Mouse (Mus musculus): ENCODE results near the gene Sigmar1. TPM values are rescaled to one million over a fixed set of nuclear protein-coding genes. Genes with fewer than 3 reads are reported as not detected.

The Sigmar1 gene
- total RNA-seq, 2 experiments from 2014 or later, result 32.9 to 46.7 TPM

Other genes starting within 250 kb of the Sigmar1 start
- 1.9 TPM in 1 of 2 replicates, not detected in the other for gene 1110017D15Rik, start 238.8 kb downstream of the Sigmar1 start, total RNA-seq (2014; fragmentation: Nextera tagmentation)
- not detected in 2 replicates for gene 1110017D15Rik, start 238.8 kb downstream of the Sigmar1 start, total RNA-seq (2017)
- gene Fam219a, start 186.6 kb downstream of the Sigmar1 start, total RNA-seq (2014; fragmentation: Nextera tagmentation), result 2.6 and 3.2 TPM in 2 replicates
- gene Fam219a, start 186.6 kb downstream of the Sigmar1 start, total RNA-seq (2017), result 0.26 and 1.9 TPM in 2 replicates
- gene Dnaic1, start 186.4 kb downstream of the Sigmar1 start, total RNA-seq (2014; fragmentation: Nextera tagmentation), result not detected in 2 replicates
- not detected in 2 replicates for gene Dnaic1, start 186.4 kb downstream of the Sigmar1 start, total RNA-seq (2017)
- gene Enho, start 115.8 kb downstream of the Sigmar1 start, total RNA-seq (2014; fragmentation: Nextera tagmentation), result not detected in 2 replicates
- gene Enho, start 115.8 kb downstream of the Sigmar1 start, total RNA-seq (2017), result not detected in 2 replicates
- gene Cntfr, start 59.1 kb downstream of the Sigmar1 start, total RNA-seq (2014; fragmentation: Nextera tagmentation), result not detected in 2 replicates
- gene Cntfr, start 59.1 kb downstream of the Sigmar1 start, total RNA-seq (2017), result not detected in 2 replicates
- gene Il11ra1, start 56.2 kb downstream of the Sigmar1 start, total RNA-seq (2014; fragmentation: Nextera tagmentation), result 66.9 and 71.4 TPM in 2 replicates
- gene Il11ra1, start 56.2 kb downstream of the Sigmar1 start, total RNA-seq (2017), result 102 and 103 TPM in 2 replicates
- 23.0 and 45.3 TPM in 2 replicates for gene Rpp25l, start 42.6 kb downstream of the Sigmar1 start, total RNA-seq (2014; fragmentation: Nextera tagmentation)
- gene Rpp25l, start 42.6 kb downstream of the Sigmar1 start, total RNA-seq (2017), result 15.0 and 20.1 TPM in 2 replicates
- gene Dctn3, start 33.0 kb downstream of the Sigmar1 start, total RNA-seq (2014; fragmentation: Nextera tagmentation), result 56.6 and 61.4 TPM in 2 replicates
- gene Dctn3, start 33.0 kb downstream of the Sigmar1 start, total RNA-seq (2017), result 45.6 and 72.8 TPM in 2 replicates
- not detected in 2 replicates for gene Arid3c, start 25.0 kb downstream of the Sigmar1 start, total RNA-seq (2014; fragmentation: Nextera tagmentation)
- not detected in 2 replicates for gene Arid3c, start 25.0 kb downstream of the Sigmar1 start, total RNA-seq (2017)
- 26.7 and 27.2 TPM in 2 replicates for gene Galt, start 929 bp downstream of the Sigmar1 start, total RNA-seq (2014; fragmentation: Nextera tagmentation)
- gene Galt, start 929 bp downstream of the Sigmar1 start, total RNA-seq (2017), result 33.0 and 39.2 TPM in 2 replicates
- gene Ccl27a, start 18.1 kb upstream of the Sigmar1 start, total RNA-seq (2014; fragmentation: Nextera tagmentation), result 25.1 and 25.6 TPM in 2 replicates
- 5.4 and 10.3 TPM in 2 replicates for gene Ccl27a, start 18.1 kb upstream of the Sigmar1 start, total RNA-seq (2017)
- not detected in 2 replicates for gene Gm21541, start 147.5 kb upstream of the Sigmar1 start, total RNA-seq (2014; fragmentation: Nextera tagmentation)
- gene Gm21541, start 147.5 kb upstream of the Sigmar1 start, total RNA-seq (2017), result not detected in 2 replicates
- 1.8 TPM in 1 of 2 replicates, not detected in the other for gene Gm20878, start 185.4 kb upstream of the Sigmar1 start, total RNA-seq (2014; fragmentation: Nextera tagmentation)
- gene Gm20878, start 185.4 kb upstream of the Sigmar1 start, total RNA-seq (2017), result 0.21 and 0.82 TPM in 2 replicates
- 0.15 TPM in 1 of 2 replicates, not detected in the other for gene Fam205a4, start 209.9 kb upstream of the Sigmar1 start, total RNA-seq (2014; fragmentation: Nextera tagmentation)
- gene Fam205a4, start 209.9 kb upstream of the Sigmar1 start, total RNA-seq (2017), result not detected in 2 replicates

All from granulocyte monocyte progenitor cell, adult 5-6 weeks (primary cell).